Mouse (Mus musculus): Measurements from ENCODE around the gene Gdf7.

DNA sequence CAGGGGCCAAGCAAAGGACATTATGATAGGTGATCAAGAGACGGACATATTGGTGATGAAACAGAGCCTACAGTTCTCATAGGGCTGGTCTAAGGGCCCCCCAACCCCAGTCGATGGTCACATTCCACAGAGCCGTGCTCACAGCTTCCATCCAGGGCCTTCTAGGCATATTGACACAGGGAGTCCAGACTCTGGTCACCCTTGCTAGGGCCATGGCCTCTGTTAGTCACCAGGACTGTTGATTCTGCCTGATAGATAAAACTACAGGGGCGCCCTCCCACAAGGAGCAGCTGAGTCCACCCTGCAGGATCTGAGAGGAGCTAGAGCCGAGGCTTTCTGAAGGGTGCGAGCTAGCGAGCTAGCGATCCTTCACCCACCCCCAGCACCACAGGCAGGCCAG lies 31.9 kb upstream of the Gdf7 start:
- no peak for TF ChIP-seq CTCF (conservative IDR thresholded peaks at IDR 0.05; ENCODE audit: insufficient read depth, insufficient read length, low read depth, low read length)
- TF ChIP-seq POLR2A (IDR thresholded peaks at IDR 0.05; ENCODE audit: low read depth, low read length) = no peak

Measured in kidney, adult 2 months (tissue).